Mouse (Mus musculus) lung, postnatal 10 days (tissue): ENCODE results near the gene Kcnc4.

Experiments used
- DNase-seq: peaks from one replicate; pipeline ENCODE4 v3.0.0; 2021

The Kcnc4 gene

DNA sequence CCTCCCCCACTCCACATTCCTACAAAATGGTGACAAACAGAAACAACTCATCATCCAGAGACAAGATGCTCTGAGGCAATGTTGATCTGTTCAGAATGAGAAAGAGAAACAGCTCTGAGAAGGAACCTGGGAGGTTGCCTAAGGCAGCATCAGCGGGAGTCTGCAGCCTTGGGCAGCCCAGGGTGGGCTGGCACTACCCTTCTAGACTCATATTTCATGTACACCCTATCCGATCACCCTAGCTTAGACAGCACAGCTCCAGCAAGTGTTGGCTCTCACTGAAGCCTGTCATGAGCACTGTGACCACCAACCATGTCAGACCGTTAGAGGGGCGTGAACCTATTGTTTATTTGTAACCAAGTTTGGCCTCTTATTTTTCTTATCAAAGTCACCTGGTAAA is 5.1 kb downstream of the Kcnc4 start:
- DNase-seq, result no peak

- DNase-seq, result no peak
These were observed 12.5 kb downstream of the Kcnc4 start for GRCm38 (mm10) chr3:107446822-107447221.

GRCm38 (mm10) chr3:107443866-107444265 is 15.5 kb downstream of the Kcnc4 start:
- no peak for DNase-seq

DNA sequence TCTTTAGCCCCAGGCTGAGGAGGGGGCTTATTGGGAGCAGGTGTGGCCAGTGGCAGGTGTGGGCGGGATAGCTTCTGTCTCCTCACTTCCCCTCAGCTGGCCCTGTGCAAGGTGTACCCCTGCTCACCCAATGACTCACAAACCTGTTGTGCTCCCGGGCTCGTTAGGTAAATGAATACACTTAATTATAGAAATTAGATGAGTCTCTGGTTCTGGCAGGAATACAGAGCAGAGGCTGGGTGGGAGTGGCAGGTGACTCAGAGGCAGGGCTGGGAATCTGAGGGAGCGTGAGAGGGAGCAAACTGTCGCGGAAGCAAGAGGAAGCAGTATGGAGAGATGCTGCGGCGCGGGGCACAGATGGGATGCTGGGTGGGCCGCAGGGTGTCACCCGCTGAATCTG is 17.2 kb downstream of the Kcnc4 start:
- no peak for DNase-seq

DNA sequence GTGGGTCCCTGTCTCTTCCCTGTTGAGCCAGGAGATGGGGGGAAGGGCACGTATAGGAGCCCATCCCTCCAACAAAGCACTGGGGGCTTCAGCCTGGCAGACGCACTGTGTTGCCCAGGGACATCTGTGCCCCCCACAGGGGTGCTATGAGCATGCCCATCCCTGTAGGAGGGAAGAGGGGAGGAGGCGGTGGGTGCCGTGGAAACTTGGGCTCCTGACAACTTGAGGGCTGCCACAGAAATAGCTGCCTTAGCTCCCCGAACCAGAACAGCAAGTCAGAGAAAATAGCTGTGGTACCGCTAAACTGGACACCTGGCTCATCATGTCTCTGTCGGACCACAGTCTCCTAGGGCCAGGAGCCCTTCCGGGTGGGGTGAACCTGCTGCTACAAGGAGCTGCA is 18.0 kb downstream of the Kcnc4 start:
- DNase-seq, result no peak

GRCm38 (mm10) chr3:107439280-107439679 is 20.1 kb downstream of the Kcnc4 start:
- DNase-seq, result no peak

DNA sequence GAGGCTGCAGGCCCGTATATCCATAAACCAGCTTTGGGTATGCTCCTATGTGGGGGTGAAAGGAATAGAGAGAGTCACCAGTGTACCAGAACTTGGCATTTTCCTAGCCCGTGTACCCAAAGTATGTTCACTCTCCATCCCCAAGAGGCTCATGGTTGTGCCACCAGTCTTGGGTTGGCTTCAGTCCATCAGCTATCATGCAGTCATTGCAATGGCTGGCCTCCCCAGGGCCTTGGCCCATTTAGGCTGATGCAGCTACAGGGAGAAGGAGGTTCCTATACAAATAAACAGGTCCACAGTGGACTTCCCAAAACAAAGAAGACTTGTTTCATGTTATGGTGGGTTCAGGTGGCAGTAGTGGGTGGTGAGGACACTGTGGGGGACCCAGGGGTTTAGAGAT is 21.7 kb downstream of the Kcnc4 start:
- DNase-seq, result no peak

- DNase-seq, result no peak
These were observed 22.9 kb downstream of the Kcnc4 start for GRCm38 (mm10) chr3:107436434-107436833.

- peak; percentile 45 for DNase-seq
These were observed 25.7 kb downstream of the Kcnc4 start for GRCm38 (mm10) chr3:107433614-107434013.

- peak; percentile 21 for DNase-seq
These were observed 28.1 kb downstream of the Kcnc4 start for GRCm38 (mm10) chr3:107431268-107431667.

DNA sequence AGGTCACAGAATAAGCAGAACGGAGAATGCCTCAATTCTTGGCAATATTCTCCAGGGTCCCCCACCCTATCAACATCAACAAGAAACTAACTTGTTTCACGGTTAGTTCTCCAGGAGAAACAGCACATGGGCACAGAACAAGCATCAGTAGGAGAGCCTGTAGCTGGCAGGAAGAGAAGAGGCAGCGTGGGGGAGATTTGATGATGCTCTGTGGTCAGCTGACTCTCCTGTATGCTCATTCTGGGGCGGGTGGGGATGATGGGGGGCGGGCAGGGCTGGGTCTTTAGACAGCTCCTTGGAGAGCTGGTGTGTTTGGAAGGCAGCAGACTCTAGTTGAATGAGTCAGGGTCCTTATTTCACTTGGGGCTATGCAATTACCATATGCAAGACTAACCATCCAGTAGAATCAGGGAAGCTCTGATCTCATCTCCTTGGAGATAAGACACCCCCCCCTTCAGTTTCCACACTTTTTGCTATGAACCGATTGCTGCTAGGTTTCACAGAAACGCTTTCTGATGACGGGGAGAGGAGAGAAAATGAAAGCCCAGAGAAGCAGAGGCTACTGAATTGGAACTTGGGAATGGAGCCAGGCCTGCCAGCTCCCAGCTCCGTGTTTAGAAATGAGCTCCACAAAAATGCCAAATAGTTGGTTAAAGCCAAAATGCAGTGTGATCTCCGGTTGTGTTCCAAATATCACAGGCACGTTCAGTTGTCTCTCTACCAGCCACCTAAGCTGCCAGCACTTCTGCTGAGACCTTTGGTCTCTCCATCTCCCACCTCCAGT is 34.9 kb downstream of the Kcnc4 start:
- peak; percentile 19 for DNase-seq

- no peak for DNase-seq
These were observed 39.2 kb downstream of the Kcnc4 start for GRCm38 (mm10) chr3:107420156-107420555.

- DNase-seq, result no peak
These were observed 42.1 kb downstream of the Kcnc4 start for GRCm38 (mm10) chr3:107417287-107417644.

GRCm38 (mm10) chr3:107416541-107417286 is 42.6 kb downstream of the Kcnc4 start:
- DNase-seq, result no peak

- no peak for DNase-seq
These were observed 46.3 kb downstream of the Kcnc4 start for GRCm38 (mm10) chr3:107413093-107413492.

- DNase-seq, result no peak
These were observed 46.8 kb downstream of the Kcnc4 start for GRCm38 (mm10) chr3:107412509-107412908.

DNA sequence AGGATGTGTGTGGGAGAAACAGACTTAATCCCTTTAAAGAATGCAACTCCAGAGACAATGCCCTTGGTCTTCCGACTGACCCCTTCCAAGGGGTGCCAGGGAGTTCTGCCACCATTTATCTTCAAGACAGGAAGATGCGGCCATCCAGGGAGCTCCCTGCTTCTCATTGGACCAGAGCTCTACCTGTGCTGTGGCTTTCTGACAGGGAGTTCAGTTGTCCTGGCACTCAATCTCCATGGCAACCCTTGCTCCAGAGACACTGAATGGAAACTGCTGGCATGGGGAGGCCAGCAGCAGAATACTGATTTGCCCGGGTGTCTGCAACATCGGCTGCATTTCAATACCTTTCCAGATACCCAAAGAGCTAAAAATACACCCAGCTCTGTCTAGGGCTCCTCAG is 47.7 kb downstream of the Kcnc4 start:
- no peak for DNase-seq

GRCm38 (mm10) chr3:107401401-107401800 is 58.0 kb downstream of the Kcnc4 start:
- DNase-seq, result no peak

DNA sequence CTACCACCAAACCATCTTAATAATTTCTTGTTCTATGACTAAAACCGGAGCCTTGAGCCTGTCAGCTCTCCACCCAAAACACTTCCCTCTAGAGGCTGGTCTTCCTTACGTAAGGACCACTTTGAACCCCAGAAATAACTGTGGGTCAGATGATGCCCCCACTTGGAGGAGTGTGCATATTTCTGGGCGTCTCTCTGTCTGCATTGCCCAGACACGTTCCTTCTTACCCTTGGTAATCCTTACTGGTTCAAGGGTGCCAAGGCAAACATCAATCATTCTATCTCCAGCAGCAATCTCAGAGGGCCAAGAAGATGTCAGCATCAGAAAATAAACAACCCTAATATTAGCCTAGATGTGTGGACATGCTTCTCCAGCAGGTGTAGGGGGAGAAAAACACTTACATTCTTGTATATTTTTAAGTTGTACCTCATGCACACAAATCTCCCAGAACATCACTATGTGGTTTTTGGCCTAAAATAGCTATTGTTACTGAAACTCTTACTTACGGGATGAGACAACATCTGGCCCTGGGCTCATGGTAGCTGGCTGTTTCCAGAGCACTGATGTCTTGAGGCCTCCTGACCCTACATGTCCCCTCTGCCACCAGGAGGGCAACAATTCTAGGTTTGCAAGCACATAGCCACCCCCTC is 59.2 kb downstream of the Kcnc4 start:
- DNase-seq, result no peak

- DNase-seq, result no peak
These were observed 68.2 kb downstream of the Kcnc4 start for GRCm38 (mm10) chr3:107391198-107391597.
